Mouse (Mus musculus) midbrain, embryonic 11.5 days (tissue): Measurements from ENCODE around the gene Klhl26. TPM values are rescaled to one million over a fixed set of nuclear protein-coding genes. Genes with fewer than 3 reads are reported as not detected.

Experiments used
- ATAC-seq: fragments of 200-750 bp; cut with Nextera tagmentation; 2 replicates; pipeline ENCODE4 v1.8.0; 2017; ENCODE audit warnings: moderate TSS enrichment, moderate library complexity; ENCODE audit not compliant: low FRiP score
- DNase-seq: peaks from one replicate; pipeline ENCODE4 v3.0.0; 2015; ENCODE audit warnings: low spot score; ENCODE audit errors: missing footprints
- H3K27ac ChIP-seq: fragments of 300-500 bp; sonication (generic); 2 replicates; pipeline ENCODE4 v1.5.1; 2014; ENCODE audit warnings: low read depth, low read length
- H3K27me3 ChIP-seq: fragments of 300-500 bp; sonication (generic); 2 replicates; pipeline ENCODE4 v1.6.1; 2014; ENCODE audit warnings: mild to moderate bottlenecking, low read length, moderate library complexity, mixed read lengths; ENCODE audit not compliant: control insufficient read depth, insufficient read depth
- H3K36me3 ChIP-seq: fragments of 300-500 bp; sonication (generic); 2 replicates; pipeline ENCODE4 v1.6.1; 2014; ENCODE audit warnings: mild to moderate bottlenecking, low read length, moderate library complexity, mixed read lengths; ENCODE audit not compliant: control insufficient read depth, insufficient read depth
- H3K4me1 ChIP-seq: fragments of 300-500 bp; sonication (generic); 2 replicates; pipeline ENCODE4 v1.6.1; 2014; ENCODE audit warnings: low read length; ENCODE audit not compliant: control insufficient read depth, insufficient read depth
- H3K4me2 ChIP-seq: fragments of 300-500 bp; sonication (generic); 2 replicates; pipeline ENCODE4 v1.6.1; 2014; ENCODE audit warnings: mild to moderate bottlenecking, moderate library complexity
- H3K4me3 ChIP-seq: fragments of 300-500 bp; sonication (generic); 2 replicates; pipeline ENCODE4 v1.5.1; 2014; ENCODE audit warnings: low read depth, low read length
- H3K9ac ChIP-seq: fragments of 300-500 bp; sonication (generic); 2 replicates; pipeline ENCODE4 v1.6.1; 2014; ENCODE audit warnings: low read length
- H3K9me3 ChIP-seq: fragments of 300-500 bp; sonication (generic); 2 replicates; pipeline ENCODE4 v1.6.1; 2016; ENCODE audit warnings: low read length; ENCODE audit not compliant: control insufficient read depth
- WGBS: fragments of 180-500 bp; shearing (Covaris S2); extraction: QIAGEN DNeasy Blood & Tissue Kit; methylation state at CpG from one replicate; pipeline ENCODE4 v1.1.7; 2014; 5-methylcytosine and 5-hydroxymethylcytosine counted together
- polyA plus RNA-seq: library from polyadenylated mRNA; unstranded; fragments of >200 nt; fragmentation: Nextera tagmentation; extraction: Ambion mirVana; gene quantifications from 2 replicates; pipeline ENCODE4 v1.2.1, GENCODE M21; 2014

The Klhl26 gene
- polyA plus RNA-seq, 1 experiment from 2014 or later = 13.1 TPM

GRCm38 (mm10) chr8:70503062-70503750 lies 26.4 kb upstream of the Klhl26 start:
- Histone ChIP-seq H3K4me2 (no peak overlapping the region), H3K4me1 (peaks cover 18% of the 10 kb centered on the region), H3K36me3 (0 out of 2 replicates have a peak, but pooled peaks cover 5% of the 10 kb centered on the region), H3K9me3 (no peaks in the 10 kb centered on the region), H3K9ac (no peak overlapping the region; the same call in 1 of the 2 replicates), H3K27me3 (peaks cover 55% of the 10 kb centered on the region), H3K4me3 (no peak overlapping the region), H3K27ac (no peak overlapping the region)
- 12% methylated on average over 46 of the region's 46 CpGs for WGBS
- peak; percentile 98 for DNase-seq
- ATAC-seq = no peak

DNA sequence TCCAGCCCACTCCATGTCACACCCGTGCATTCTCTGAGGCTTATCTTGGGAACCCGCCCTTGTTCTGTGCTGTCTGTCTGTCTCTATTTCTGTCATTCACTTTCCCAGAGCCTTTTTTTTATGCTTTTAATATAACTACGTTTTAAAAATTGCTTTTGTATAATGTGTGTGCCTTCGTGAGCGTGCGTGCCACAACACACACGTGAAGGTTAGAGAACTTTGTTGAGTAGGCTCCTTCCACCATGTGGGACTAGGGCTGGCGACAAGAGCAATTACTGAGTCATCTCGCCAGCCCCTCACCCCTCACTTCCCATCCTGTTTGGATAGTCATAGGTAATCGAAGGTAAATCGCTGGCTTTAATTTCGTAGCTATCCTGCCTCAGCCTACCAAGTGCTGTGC lies 25.8 kb upstream of the Klhl26 start:
- peaks cover 15% of the 10 kb centered on the region for H3K4me1 ChIP-seq
- WGBS = 33% methylated on average over 12 of the region's 12 CpGs
- H3K9ac ChIP-seq = no peak overlapping the region

GRCm38 (mm10) chr8:70501820-70502529 lies 25.2 kb upstream of the Klhl26 start:
- no peaks in the 10 kb centered on the region for H3K9me3 ChIP-seq
- DNase-seq (peak; percentile 86), ATAC-seq (no peak)
- peaks cover 64% of the 10 kb centered on the region for H3K27me3 ChIP-seq
- H3K4me2 ChIP-seq = no peak overlapping the region
- peaks cover 14% of the 10 kb centered on the region for H3K4me1 ChIP-seq
- H3K36me3 ChIP-seq = no peaks in the 10 kb centered on the region
- H3K4me3 ChIP-seq = no peak overlapping the region
- 14% methylated on average over 23 of the region's 23 CpGs for WGBS
- no peak overlapping the region for H3K27ac ChIP-seq
- H3K9ac ChIP-seq = peak overlapping the region; percentile 10; the same call in 1 of the 2 replicates

More for the DNA sequence above, 25.8 kb upstream of the Klhl26 start:
- DNase-seq (no peak), ATAC-seq (no peak)
- H3K4me2 ChIP-seq = no peak overlapping the region
- no peak overlapping the region for H3K27ac ChIP-seq
- H3K4me3 ChIP-seq = no peak overlapping the region
- H3K27me3 ChIP-seq = peaks cover 59% of the 10 kb centered on the region
- H3K36me3 ChIP-seq = 0 out of 2 replicates have a peak, but pooled peaks cover 2% of the 10 kb centered on the region
- H3K9me3 ChIP-seq = no peaks in the 10 kb centered on the region

DNA sequence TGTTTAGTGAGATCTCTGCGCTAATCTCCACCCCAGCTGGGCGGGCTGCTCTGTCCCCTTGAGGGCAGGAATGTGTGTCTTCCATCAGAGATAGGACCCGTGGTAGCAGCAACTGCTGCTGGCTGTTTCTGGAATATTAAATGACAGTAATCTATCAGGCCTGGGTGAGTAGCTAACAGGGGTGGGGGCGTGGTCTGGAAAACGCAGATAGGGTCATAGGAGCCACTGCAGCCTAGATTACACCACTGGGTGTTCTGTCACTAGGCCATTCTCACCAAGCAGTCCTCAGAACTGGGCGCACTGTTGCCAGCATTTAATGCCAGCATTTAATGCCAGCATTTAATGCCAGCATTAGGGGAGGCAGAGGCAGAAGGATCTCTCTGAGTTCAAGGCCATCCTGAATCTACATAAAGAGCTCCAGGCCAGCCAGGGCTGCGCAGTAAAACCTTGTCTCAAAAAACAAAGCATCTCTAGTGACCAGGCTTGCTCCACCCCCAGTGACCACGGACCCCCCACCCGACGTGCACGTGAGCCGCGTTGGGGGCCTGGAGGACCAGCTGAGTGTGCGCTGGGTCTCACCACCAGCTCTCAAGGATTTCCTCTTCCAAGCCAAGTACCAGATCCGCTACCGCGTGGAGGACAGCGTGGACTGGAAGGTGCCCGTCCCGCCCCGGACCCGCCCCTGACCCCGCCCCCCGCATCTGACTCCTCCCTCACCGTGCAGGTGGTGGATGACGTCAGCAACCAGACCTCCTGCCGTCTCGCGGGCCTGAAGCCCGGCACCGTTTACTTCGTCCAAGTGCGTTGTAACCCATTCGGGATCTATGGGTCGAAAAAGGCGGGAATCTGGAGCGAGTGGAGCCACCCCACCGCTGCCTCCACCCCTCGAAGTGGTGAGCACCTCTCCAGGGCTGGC lies 23.9 kb upstream of the Klhl26 start:
- Histone ChIP-seq H3K4me1 (peaks cover 8% of the 10 kb centered on the region), H3K4me3 (no peak overlapping the region), H3K27ac (no peak overlapping the region), H3K9me3 (no peaks in the 10 kb centered on the region), H3K4me2 (peak overlapping the region; percentile 25), H3K27me3 (peaks cover 77% of the 10 kb centered on the region), H3K36me3 (no peaks in the 10 kb centered on the region), H3K9ac (no peak overlapping the region)
- ATAC-seq (no peak), DNase-seq (peak; percentile 79)
- 8% methylated on average over 37 of the region's 39 CpGs for WGBS

- Histone ChIP-seq H3K9me3 (no peaks in the 10 kb centered on the region), H3K4me2 (no peak overlapping the region), H3K9ac (no peak overlapping the region), H3K27me3 (peaks cover 93% of the 10 kb centered on the region), H3K4me3 (no peak overlapping the region), H3K27ac (no peak overlapping the region), H3K36me3 (no peaks in the 10 kb centered on the region), H3K4me1 (peaks cover 17% of the 10 kb centered on the region)
- ATAC-seq = no peak
- DNase-seq = no peak
- 3% methylated on average over 12 of the region's 12 CpGs for WGBS
These were observed 18.9 kb upstream of the Klhl26 start for GRCm38 (mm10) chr8:70495771-70496062.

DNA sequence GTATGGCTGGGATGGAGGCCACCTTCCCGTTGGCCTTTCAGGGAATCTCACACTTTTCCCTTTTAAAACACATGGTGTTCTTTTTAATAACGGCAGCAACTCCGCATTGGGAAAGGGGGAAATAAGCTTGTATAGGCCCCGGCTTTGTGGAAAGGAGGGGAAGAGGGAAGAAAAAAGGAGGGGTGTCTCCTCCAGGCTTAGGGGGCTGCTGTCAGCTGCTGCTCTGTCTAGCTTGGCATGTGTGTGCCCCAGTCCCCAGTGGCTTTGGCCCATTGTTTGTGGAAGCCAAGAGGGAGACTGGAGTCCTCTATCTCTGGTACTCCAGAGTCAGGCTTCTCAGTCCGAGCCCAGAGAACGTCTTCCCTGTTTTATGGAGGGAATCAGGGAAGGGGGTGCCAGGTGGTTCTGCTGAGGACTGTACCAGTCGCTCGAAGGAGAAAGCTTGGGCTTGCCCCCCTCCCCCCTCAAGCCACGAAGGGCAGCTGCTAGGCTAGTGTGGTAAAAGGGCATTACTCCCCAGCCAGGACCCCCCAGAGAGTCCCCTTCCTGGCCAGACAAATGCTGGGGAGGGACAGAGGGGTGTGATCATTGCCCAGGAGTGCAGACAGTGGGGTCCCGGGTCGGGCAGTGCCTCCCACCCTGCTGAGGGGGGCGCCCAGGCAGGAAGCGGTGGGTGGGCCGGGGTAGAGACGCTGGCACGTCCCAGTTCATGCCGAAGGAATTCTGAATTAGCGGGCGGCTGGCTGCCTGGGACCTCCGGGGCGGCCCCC lies 18.4 kb upstream of the Klhl26 start:
- Histone ChIP-seq H3K9me3 (no peaks in the 10 kb centered on the region), H3K36me3 (no peaks in the 10 kb centered on the region), H3K9ac (no peak overlapping the region), H3K4me3 (no peak overlapping the region), H3K27me3 (peaks cover 93% of the 10 kb centered on the region), H3K4me2 (no peak overlapping the region), H3K27ac (no peak overlapping the region), H3K4me1 (peaks cover 17% of the 10 kb centered on the region)
- DNase-seq (peak; percentile 95), ATAC-seq (no peak)
- 3% methylated on average over 17 of the region's 21 CpGs for WGBS

DNA sequence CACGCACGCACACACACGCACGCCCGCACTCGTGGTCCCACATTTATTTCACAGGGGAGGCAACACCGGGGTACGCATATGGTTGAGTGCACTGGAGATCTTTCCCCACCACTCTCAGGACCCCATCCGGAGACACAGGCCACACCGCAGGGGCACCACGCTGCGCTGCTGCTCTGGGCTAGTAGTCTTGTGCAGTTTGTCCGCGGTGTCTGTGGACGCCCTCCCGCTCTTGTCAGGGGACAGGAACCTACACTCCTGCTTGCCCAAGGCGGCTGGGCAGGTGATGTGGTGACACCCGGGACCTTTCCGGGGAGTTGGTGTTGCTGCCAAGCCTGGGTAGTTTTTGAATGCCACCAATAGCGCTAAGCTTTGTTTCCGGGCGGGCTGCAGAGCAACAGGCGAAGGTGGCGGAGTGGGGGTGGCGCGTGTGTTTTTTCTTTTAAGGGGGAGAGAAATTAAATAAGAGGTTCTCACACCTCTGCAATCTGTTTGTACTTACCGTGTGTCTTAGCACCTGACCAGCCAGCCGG lies 17.7 kb upstream of the Klhl26 start:
- H3K9me3 ChIP-seq = no peaks in the 10 kb centered on the region
- H3K4me2 ChIP-seq = no peak overlapping the region
- peaks cover 93% of the 10 kb centered on the region for H3K27me3 ChIP-seq
- peaks cover 20% of the 10 kb centered on the region for H3K4me1 ChIP-seq
- H3K4me3 ChIP-seq = no peak overlapping the region
- H3K36me3 ChIP-seq = no peaks in the 10 kb centered on the region
- no peak overlapping the region for H3K9ac ChIP-seq
- ATAC-seq (no peak), DNase-seq (peak; percentile 94)
- WGBS = 1% methylated on average over 28 of the region's 28 CpGs
- H3K27ac ChIP-seq = no peak overlapping the region

GRCm38 (mm10) chr8:70493692-70494415 lies 17.1 kb upstream of the Klhl26 start:
- 2% methylated on average over 46 of the region's 47 CpGs for WGBS
- Histone ChIP-seq H3K9me3 (no peaks in the 10 kb centered on the region), H3K27me3 (peaks cover 95% of the 10 kb centered on the region), H3K27ac (no peak overlapping the region), H3K4me1 (peaks cover 26% of the 10 kb centered on the region), H3K4me2 (peak overlapping the region; percentile 39; the same call in 1 of the 2 replicates), H3K36me3 (no peaks in the 10 kb centered on the region), H3K9ac (no peak overlapping the region), H3K4me3 (peak overlapping the region; percentile 28; the same call in 1 of the 2 replicates)
- DNase-seq (peak; percentile 94), ATAC-seq (no peak)
